Mouse (Mus musculus) layer of hippocampus, postnatal 25 days (tissue): ENCODE measurements around the gene Gm11555. TPM values are rescaled to one million over a fixed set of nuclear protein-coding genes. Genes with fewer than 3 reads are reported as not detected.
A peak's percentile ranks its signal among the peaks of the same experiment; 100 is the strongest.
"Not testable (repeated sequence)": the region's sequence is repeated elsewhere in the genome, so short reads cannot be mapped to it uniquely, and the experiment has no call there.

Experiments used
- DNase-seq, 2 experiments: peaks; one replicate each; pipeline ENCODE4 v3.0.0; 2022; ENCODE audit warnings: mixed read lengths in 2 of 2, low spot score in 1 of 2; ENCODE audit errors: extremely low spot score in 1 of 2
- total RNA-seq, 2 experiments: library from RNA; stranded (reverse); gene quantifications; 2 replicates each; pipeline ENCODE4 v1.2.3; 2021

Gm11555 gene
- total RNA-seq, 2 experiments from 2014 or later, result not detected

GRCm38 (mm10) chr11:99609126-99609525, 40.9 kb downstream of the Gm11555 start:
- peak in 1 of 2 experiments; percentile 7 for DNase-seq

- DNase-seq, result not testable (repeated sequence)
Measured at GRCm38 (mm10) chr11:99603208-99603607, 46.8 kb downstream of the Gm11555 start, which contains the start of gene Gm11938. Gene Gm11938 (minus strand): TSS chr11:99603308.

Other genes with a start within 250 kb of the Gm11555 start
- gene Krt12, start 228.0 kb downstream of the Gm11555 start, total RNA-seq, result 1 to 10 TPM in 1 of 2 experiments, under 1 TPM in 1; 0.89 to 1.4 TPM
- gene Krt20, start 212.1 kb downstream of the Gm11555 start, total RNA-seq, result not detected
- gene Krt23, start 157.1 kb downstream of the Gm11555 start, total RNA-seq, result not detected
- not detected for gene Krt39, start 128.9 kb downstream of the Gm11555 start, total RNA-seq
- not detected for gene Krt40, start 107.1 kb downstream of the Gm11555 start, total RNA-seq
- not detected for gene Krtap3-3, start 99.4 kb downstream of the Gm11555 start, total RNA-seq
- not detected for gene Krtap3-2, start 93.4 kb downstream of the Gm11555 start, total RNA-seq
- gene Gm11939, start 90.8 kb downstream of the Gm11555 start, total RNA-seq, result not detected
- gene Krtap3-1, start 83.6 kb downstream of the Gm11555 start, total RNA-seq, result not detected
- not detected for gene Krtap1-5, start 69.2 kb downstream of the Gm11555 start, total RNA-seq
- not detected for gene Krtap1-4, start 66.6 kb downstream of the Gm11555 start, total RNA-seq
- not detected for gene Krtap1-3, start 58.9 kb downstream of the Gm11555 start, total RNA-seq
- gene Krtap9-3, start 52.1 kb downstream of the Gm11555 start, total RNA-seq, result not detected
- gene Gm11938, start 46.9 kb downstream of the Gm11555 start, total RNA-seq, result not detected
- not detected for gene Gm11937, start 40.0 kb downstream of the Gm11555 start, total RNA-seq
- not detected for gene Krtap2-4, start 35.4 kb downstream of the Gm11555 start, total RNA-seq
- not detected for gene Gm11562, start 29.8 kb downstream of the Gm11555 start, total RNA-seq
- not detected for gene Krtap4-1, start 22.0 kb downstream of the Gm11555 start, total RNA-seq
- not detected for gene Krtap4-2, start 15.2 kb downstream of the Gm11555 start, total RNA-seq
- gene Krtap4-7, start 6.1 kb downstream of the Gm11555 start, total RNA-seq, result not detected
- not detected for gene Gm11563, start 8.7 kb upstream of the Gm11555 start, total RNA-seq
- not detected for gene Krtap4-6, start 15.7 kb upstream of the Gm11555 start, total RNA-seq
- not detected for gene Gm14190, start 40.5 kb upstream of the Gm11555 start, total RNA-seq
- gene Gm14180, start 84.1 kb upstream of the Gm11555 start, total RNA-seq, result not detected
- not detected for gene Gm11595, start 122.7 kb upstream of the Gm11555 start, total RNA-seq
- gene Krtap4-8, start 130.5 kb upstream of the Gm11555 start, total RNA-seq, result not detected
- gene Krtap4-9, start 135.0 kb upstream of the Gm11555 start, total RNA-seq, result not detected
- not detected for gene Gm11596, start 143.2 kb upstream of the Gm11555 start, total RNA-seq
- gene Gm11569, start 148.7 kb upstream of the Gm11555 start, total RNA-seq, result not detected
- gene Gm11554, start 154.2 kb upstream of the Gm11555 start, total RNA-seq, result not detected
- not detected for gene Krtap4-13, start 159.7 kb upstream of the Gm11555 start, total RNA-seq
- not detected for gene Gm11564, start 165.4 kb upstream of the Gm11555 start, total RNA-seq
- gene 2300003K06Rik, start 187.8 kb upstream of the Gm11555 start, total RNA-seq, result not detected
- gene Krtap4-16, start 201.4 kb upstream of the Gm11555 start, total RNA-seq, result not detected
- not detected for gene Gm11568, start 207.7 kb upstream of the Gm11555 start, total RNA-seq
- not detected for gene Gm11559, start 214.2 kb upstream of the Gm11555 start, total RNA-seq
- gene Krtap9-1, start 223.2 kb upstream of the Gm11555 start, total RNA-seq, result not detected
- not detected for gene Gm11567, start 229.0 kb upstream of the Gm11555 start, total RNA-seq